Mouse (Mus musculus) telencephalon, adult 2 months (tissue): ENCODE data around the gene Gm7534.
A peak's percentile ranks its signal among the peaks of the same experiment; 100 is the strongest.

Experiments used
- DNase-seq: peaks from one replicate; pipeline ENCODE4 v3.0.0-alpha.2; 2011; ENCODE audit warnings: low read depth, low spot score

The Gm7534 gene

DNA sequence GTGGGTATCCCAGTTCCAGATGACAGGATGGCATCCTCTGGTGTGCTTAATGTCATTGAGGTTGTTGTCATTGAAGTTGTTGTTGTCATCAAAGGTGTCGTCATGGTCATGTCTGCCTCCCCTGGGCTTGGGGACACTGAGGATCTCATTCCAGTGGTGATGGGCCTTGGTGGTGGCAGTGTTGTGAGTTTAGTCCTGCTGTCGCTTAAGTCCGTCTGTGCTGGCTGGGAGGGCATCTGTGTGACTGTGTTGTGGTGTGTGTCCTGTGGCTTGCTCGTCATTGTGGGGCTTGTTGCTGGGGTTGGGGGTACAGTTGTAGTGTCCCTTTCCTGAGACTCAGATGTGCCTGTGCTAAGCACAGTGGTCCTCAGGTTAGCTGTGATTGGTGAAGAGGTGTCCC lies at the start of gene Gm7534:
TSS of gene Gm7534 (minus strand) at position 101 of the 400 bp plus-strand sequence.
- no peak for DNase-seq

DNA sequence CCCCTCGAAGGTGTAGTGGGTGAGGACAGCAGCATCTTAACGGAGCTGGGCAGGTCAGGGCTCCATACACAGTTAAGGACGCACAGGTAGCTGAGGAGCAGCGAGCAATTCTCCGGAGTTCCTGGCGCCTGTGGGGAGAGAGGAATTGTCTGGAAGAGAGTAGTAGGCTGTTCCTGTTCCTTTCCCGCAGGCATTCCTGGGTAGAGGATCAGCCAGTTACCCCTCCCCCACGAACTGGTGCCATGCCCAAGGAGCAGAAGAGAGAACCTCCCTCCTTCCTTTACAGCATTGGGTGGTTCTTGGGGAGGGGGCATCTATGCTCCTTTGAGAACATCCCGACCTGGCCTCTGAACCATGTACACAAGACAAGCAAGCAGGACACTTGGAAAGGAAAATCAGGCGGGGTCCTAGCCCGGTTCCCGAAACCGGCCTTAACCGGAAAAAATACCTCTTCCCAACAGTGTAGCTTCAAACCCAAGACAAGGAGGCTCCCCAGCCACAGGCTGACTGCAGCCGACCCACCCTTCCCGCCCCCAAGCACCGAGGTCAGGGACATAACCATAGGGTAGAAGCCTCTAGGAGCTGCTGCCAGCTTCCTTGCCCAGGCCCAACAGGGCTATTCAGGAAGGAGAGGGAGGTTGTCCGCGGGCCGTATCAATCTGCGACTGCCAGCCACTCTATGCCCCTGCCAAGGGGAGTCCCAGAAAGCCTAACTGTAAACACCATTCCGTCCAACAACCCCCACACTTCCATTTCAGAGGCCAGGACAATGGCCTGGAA lies 49.5 kb upstream of the Gm7534 start:
- no peak for DNase-seq

GRCm38 (mm10) chr4:134251241-134252130 lies 48.7 kb upstream of the Gm7534 start:
- DNase-seq, result peak; percentile 22

DNA sequence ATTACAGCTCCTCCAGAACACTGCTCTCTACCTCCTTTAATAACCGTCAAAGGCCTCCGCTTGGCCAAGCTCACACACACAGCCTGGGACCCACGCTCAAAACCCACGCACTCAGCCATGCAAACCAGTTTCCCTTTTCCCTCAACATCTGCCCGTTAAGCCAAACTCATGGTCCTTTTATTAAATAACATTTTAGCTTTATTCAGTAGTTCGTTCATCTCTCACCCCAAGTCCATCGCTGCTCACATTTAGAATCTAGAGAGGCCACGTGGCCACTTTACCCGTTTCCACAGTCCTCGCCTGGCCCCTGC lies 48.1 kb upstream of the Gm7534 start:
- no peak for DNase-seq

DNA sequence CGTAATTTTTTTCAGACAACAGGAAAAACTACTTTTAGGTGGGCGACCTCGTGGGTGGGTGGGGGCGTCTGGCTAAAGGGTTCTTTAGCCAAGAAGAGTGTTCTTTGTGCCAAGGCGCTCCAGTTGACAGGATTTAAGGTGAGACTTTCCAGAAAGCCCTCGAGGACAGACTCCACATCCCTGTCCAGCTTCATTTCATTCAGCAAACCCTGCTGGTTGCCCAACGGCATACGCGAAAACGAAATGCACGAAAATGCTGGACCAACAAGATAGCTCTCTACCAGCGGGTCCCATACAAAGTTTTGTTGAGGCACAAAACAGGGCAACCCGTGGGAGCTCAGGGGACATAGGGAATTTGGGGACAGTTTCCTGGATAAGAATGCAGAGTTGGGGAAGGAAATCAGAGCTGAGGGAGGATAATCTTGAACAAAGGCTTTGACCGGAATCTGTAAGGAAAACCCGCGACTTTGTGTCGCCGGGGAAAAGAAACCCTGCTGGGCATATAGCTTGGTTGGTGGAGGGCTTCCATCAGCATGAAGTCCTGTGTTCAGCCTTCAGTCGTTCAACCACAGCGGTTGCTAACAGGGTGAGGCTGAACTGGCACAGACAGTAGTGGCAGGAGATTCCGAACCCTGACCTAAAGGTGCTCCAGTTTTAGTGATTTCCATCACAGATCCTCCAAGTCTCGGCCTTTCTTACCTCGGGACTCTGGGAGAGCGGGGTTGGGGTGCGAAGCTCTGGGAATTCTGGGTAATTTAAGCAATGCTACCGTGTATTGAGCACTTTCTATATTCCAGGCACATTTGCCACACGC lies 47.5 kb upstream of the Gm7534 start:
- no peak for DNase-seq

DNA sequence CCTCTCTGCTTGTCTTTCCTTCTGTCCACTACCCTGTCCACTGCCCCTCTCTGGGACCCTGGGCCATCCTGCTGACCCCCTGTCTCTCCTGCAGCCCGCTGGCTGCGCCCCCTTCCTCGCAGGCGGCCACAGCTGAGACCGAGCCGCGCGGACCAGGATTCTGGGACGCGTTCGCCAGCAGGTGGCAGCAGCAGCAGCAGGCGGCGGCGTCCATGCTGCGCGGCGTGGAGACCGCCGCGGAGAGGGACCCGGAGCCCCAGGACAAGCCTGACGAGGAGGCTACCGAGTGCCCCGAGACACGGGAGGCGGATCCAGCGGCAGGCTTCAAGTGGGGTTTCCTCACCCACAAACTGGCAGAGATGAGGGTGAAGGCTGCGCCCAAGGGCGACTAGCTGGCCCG lies 46.8 kb upstream of the Gm7534 start:
- DNase-seq, result no peak

- DNase-seq, result no peak
Measured at GRCm38 (mm10) chr4:134246719-134247258, 44.0 kb upstream of the Gm7534 start, which contains the start of gene Gm30191. Gm30191 (plus strand) TSS chr4:134246935.

GRCm38 (mm10) chr4:134246256-134246655 lies 43.5 kb upstream of the Gm7534 start:
- no peak for DNase-seq

DNA sequence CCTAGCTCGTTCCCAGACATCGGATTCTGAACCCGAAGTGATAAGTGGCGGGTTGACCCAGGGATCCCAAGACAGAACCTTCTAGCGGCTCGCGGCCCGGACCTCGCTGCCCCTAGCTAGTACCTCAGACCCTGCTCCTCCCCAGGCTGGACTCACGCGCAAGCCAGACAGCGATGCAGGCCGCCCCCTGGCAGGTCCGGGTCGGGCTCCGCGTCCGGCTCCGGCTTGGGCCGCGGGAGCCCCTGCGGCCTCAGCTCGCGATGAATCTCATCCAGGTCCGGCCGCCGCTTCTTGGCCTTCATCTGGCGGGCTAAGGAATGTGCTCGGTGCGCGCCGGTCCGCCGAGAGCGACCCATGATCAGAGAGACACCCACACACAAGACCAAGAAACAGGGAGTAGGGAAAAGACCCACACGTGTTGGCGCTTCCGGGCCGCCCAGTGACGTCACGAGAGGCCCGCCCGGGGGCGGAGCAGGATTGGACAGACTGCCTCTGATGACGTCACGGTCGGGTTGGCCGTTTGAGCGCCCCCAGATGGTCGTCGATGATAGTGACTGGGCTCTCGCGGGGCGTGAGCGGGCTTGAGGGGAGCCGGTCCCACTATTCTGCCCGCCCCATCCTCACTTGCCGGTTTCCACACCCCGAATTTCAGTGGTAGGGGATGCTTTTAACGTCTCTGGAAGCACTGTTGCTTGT lies 42.5 kb upstream of the Gm7534 start, which contains the start of gene Zfp593:
TSS of gene Zfp593 (minus strand) at position 445 of the 696 bp plus-strand sequence.
- peak; percentile 72 for DNase-seq

GRCm38 (mm10) chr4:134243516-134244250 lies 40.9 kb upstream of the Gm7534 start, which contains the start of gene E130218I03Rik:
E130218I03Rik (plus strand) TSS chr4:134243662.
- DNase-seq, result no peak

DNA sequence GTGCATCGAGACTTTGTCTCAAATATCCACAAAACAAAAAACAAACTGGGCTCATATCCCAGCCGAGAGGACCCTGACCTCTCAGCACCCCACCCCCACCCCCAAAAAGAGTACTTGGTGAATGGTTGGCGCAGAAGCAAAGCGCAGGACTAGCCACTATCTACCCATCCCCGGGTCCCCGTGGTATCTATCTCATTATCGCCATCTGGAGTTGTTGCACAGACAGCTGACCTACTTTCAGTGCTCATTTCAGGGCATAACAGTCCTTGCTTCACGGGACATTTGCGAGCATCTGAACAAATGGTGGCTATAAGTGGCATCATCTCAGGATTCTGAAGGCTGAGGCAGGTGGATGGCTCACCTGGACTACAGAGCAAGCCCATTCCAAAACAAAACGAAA lies 35.9 kb upstream of the Gm7534 start:
- DNase-seq, result no peak

DNA sequence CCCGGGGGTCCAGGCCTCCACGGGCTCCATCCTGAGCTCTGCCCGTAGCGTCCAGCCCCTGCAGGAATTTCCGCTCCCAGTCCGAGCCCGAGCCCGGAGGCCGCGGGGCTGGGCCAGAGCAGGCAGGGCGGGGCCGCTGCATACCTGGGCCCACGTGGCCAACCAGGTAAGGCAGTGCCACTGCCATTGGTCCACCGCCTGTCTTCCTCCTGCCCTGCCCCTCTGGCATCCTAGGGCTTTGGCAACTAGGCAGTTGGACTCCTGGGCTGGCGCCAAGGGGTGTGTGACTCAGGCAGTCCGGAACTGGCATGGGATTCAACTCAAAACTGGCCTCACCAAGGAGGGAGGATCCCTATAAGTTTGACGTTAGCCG lies 35.5 kb upstream of the Gm7534 start, which contains the start of gene Cnksr1:
TSS of gene Cnksr1 (minus strand) at position 121 of the 373 bp plus-strand sequence.
- no peak for DNase-seq

DNA sequence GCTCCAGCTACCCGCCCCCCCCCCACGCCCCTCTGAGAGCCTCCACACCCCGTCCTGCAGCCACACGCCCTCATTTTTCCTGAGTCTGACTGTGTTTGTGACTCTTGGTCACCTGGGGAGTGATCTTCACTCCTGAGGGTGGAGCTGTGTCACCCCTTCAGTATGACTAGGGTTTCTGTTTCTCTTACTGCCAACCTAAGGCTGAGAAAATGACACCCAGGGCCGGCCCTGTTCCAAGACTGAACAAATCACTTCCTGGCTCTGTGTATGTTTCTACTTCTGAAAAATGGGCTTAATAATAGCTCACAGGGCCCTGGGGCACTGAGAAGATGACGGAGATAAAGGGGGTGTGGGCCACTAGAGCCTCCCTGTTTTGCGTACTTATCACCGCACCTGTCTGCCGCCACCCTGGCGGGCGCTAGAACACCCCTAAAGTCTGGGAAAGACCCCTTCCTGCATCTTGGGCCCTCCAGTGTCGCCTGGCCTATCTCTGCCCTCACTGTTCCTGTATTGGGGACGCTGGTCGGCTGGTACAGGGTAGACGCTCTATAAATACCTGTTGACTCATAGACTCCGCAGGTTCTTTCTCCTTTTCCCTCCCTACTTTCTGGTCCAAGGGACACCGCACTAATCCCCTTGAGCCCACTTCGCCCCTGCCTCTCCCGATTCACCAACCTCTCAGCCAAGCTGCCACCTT lies 34.9 kb upstream of the Gm7534 start:
- no peak for DNase-seq

- no peak for DNase-seq
Measured at GRCm38 (mm10) chr4:134234876-134235275, 32.1 kb upstream of the Gm7534 start.

GRCm38 (mm10) chr4:134230431-134230830 lies 27.6 kb upstream of the Gm7534 start:
- DNase-seq, result no peak

DNA sequence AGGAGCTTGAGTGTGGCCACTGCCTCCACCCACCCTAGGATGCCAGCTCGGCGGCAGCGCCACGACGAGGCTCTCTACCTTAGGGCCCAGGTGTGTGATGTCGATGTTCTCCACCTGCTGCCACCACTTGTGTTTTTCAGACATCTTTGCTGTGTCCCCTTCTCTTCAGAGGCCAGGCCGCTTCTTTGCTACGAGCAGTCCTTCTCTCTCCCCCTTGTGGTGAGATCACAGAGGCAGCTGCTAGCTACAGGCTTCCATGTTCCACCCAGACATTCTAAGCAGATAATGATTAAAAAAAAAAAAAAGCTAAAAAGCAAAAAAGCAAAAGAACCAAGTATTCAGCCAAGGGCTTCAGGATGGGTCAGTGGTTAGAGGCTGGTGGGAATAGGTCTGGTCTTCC lies 24.4 kb upstream of the Gm7534 start, which contains the start of gene Catsper4:
TSS of gene Catsper4 (minus strand) at position 190 of the 400 bp plus-strand sequence.
- DNase-seq, result no peak

- DNase-seq, result no peak
Measured at GRCm38 (mm10) chr4:134222793-134223600, 20.2 kb upstream of the Gm7534 start.

GRCm38 (mm10) chr4:134206488-134207053 lies 3.8 kb upstream of the Gm7534 start:
- DNase-seq, result no peak
